Mouse (Mus musculus): Measurements from ENCODE around the gene Wwox. TPM values are rescaled to one million over a fixed set of nuclear protein-coding genes. Genes with fewer than 3 reads are reported as not detected.

The Wwox gene
- polyA plus RNA-seq, 1 experiment from 2014 or later, result 20.0 TPM

- Histone ChIP-seq H3K27me3 (no peaks in the 10 kb centered on the region), H3K36me3 (no peaks in the 10 kb centered on the region), H3K9me3 (0 out of 2 replicates have a peak, but pooled peaks cover 6% of the 10 kb centered on the region), H3K27ac (no peak overlapping the region), H3K4me3 (no peak overlapping the region), H3K4me1 (0 out of 2 replicates have a peak, but pooled peaks cover 10% of the 10 kb centered on the region), H3K9ac (no peak overlapping the region), H3K4me2 (no peak overlapping the region)
- no peak for ATAC-seq (ENCODE audit: borderline replicate concordance, extremely low read depth, low FRiP score, low TSS enrichment)
- 43% methylated on average over 12 of the region's 12 CpGs for WGBS
These were observed 533.6 kb downstream of the Wwox start for GRCm38 (mm10) chr8:114973002-114973461.

- ATAC-seq (ENCODE audit: borderline replicate concordance, extremely low read depth, low FRiP score, low TSS enrichment), result no peak
These were observed 535.0 kb downstream of the Wwox start for GRCm38 (mm10) chr8:114974336-114974950.

DNA sequence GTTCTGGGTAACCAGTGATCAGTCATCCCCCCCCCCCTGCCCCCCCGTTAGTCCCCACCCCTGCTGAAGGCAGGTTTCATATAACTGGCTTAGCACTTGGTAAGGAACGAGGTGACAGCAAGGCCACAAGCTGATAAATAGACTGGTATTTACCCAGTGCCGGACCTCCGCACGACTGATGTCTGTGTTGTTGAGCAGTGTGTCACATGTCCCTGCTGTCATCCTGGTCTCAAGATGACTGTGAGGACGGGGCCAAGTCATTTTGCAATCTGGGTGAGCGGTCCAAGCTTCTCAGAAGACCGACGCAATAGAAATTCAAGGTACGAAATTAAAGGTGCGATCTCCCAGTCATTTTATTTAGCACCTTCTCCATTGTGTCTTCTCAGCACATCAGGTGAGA lies 538.3 kb downstream of the Wwox start:
- no peaks in the 10 kb centered on the region for H3K27me3 ChIP-seq
- H3K4me3 ChIP-seq, result no peak overlapping the region
- no peak for ATAC-seq (ENCODE audit: borderline replicate concordance, extremely low read depth, low FRiP score, low TSS enrichment)
- H3K9me3 ChIP-seq, result no peaks in the 10 kb centered on the region
- no peak overlapping the region for H3K27ac ChIP-seq
- 52% methylated on average over 11 of the region's 11 CpGs for WGBS
- no peaks in the 10 kb centered on the region for H3K36me3 ChIP-seq
- H3K4me1 ChIP-seq, result 0 out of 2 replicates have a peak, but pooled peaks cover 6% of the 10 kb centered on the region
- no peak overlapping the region for H3K9ac ChIP-seq
- H3K4me2 ChIP-seq, result no peak overlapping the region

More at GRCm38 (mm10) chr8:114974336-114974950, 535.0 kb downstream of the Wwox start:
- Histone ChIP-seq H3K4me2 (no peak overlapping the region), H3K4me1 (0 out of 2 replicates have a peak, but pooled peaks cover 10% of the 10 kb centered on the region), H3K36me3 (no peaks in the 10 kb centered on the region), H3K4me3 (no peak overlapping the region), H3K9ac (no peak overlapping the region), H3K27ac (no peak overlapping the region), H3K9me3 (no peaks in the 10 kb centered on the region), H3K27me3 (no peaks in the 10 kb centered on the region)
- WGBS, result 76% methylated on average over 5 of the region's 5 CpGs

DNA sequence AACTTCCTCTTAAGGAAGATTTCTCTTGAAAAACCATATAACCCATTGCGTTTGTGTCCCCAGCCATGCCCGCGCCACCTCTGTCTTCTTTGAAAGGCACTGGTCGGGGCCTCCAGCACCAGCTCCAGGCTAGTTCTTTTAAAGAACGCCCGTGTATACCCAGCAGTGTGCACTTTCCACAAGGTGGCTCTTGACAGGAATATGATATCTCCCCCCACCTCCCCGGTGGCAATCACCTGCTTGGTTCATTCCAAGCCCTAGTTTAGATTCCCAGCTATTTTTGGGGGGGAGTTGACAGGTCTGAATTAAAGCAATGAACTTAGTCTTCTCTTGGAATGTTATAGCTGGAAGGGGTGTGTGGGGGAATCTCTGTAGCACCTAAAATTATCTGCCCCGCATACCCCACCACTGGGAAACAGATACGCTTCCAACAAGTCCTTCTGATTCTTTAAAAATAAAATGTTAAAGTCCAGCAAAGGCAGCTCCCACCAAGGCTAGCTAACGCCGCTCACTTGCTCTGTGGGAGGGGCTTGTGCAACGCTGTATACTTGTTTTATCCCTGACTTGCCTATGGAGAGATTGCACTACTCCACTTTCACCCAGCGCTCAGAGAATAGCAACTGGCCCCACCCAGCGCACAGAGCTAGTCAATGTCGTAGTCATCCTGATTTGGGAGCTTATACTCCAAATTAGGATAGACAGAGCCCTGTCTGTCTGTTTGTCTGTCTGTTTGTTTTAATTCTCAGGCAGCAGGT lies 538.9 kb downstream of the Wwox start:
- Histone ChIP-seq H3K27me3 (no peaks in the 10 kb centered on the region), H3K4me2 (no peak overlapping the region), H3K36me3 (no peaks in the 10 kb centered on the region), H3K4me3 (no peak overlapping the region), H3K27ac (no peak overlapping the region), H3K9ac (no peak overlapping the region), H3K4me1 (no peaks in the 10 kb centered on the region), H3K9me3 (no peaks in the 10 kb centered on the region)
- 63% methylated on average over 15 of the region's 15 CpGs for WGBS
- no peak for ATAC-seq (ENCODE audit: borderline replicate concordance, extremely low read depth, low FRiP score, low TSS enrichment)

GRCm38 (mm10) chr8:114979671-114980070 lies 540.2 kb downstream of the Wwox start:
- Histone ChIP-seq H3K4me1 (no peaks in the 10 kb centered on the region), H3K9me3 (no peaks in the 10 kb centered on the region), H3K27ac (no peak overlapping the region), H3K36me3 (no peaks in the 10 kb centered on the region), H3K4me3 (no peak overlapping the region), H3K27me3 (no peaks in the 10 kb centered on the region), H3K9ac (no peak overlapping the region), H3K4me2 (no peak overlapping the region)
- no peak for ATAC-seq (ENCODE audit: borderline replicate concordance, extremely low read depth, low FRiP score, low TSS enrichment)

DNA sequence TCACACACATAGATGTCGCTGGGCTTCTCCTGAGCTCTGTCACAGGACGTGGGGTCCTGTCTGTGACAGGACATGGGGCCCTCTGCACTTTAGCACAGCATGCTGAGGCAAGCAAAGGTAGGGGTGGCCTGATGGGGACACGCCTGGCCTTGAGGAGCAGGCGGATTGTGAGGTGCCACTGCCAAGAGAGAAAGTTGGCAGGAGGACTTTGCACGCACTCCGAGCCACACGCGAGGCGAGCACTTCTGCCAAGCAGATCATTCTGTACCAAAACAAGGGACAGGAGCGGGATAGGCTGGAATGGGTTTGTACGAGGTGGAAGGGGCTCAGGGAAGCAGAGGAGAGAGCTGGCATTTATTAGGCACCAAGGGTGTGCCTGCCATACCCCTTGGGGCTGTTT lies 543.3 kb downstream of the Wwox start:
- H3K27me3 ChIP-seq, result no peaks in the 10 kb centered on the region
- WGBS, result 84% methylated on average over 11 of the region's 11 CpGs

DNA sequence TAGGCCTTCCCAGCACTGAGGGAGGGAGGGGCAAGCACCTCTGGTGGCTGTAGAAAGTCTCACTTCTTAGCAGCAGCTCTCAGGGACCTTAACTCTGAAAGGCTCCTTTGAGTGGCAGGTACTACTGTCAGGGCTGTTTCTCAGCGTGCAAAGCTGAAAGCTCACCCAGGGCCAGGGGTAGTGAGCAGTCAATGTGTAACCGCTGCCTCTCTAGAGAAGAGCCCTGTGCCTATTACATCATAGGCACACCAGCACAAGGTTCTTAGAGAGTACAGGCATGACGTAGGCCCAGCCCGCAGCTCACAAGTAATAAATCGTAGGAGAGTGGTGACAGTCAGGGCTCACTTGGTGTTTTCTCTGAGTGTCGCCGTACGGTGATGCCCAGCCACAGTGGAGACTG lies 545.0 kb downstream of the Wwox start:
- H3K27me3 ChIP-seq, result no peaks in the 10 kb centered on the region
- ATAC-seq (ENCODE audit: borderline replicate concordance, extremely low read depth, low FRiP score, low TSS enrichment), result no peak

More for the DNA sequence above, 543.3 kb downstream of the Wwox start:
- no peaks in the 10 kb centered on the region for H3K36me3 ChIP-seq
- H3K9ac ChIP-seq, result no peak overlapping the region
- H3K4me1 ChIP-seq, result no peaks in the 10 kb centered on the region
- no peaks in the 10 kb centered on the region for H3K9me3 ChIP-seq
- H3K4me2 ChIP-seq, result no peak overlapping the region
- ATAC-seq (ENCODE audit: borderline replicate concordance, extremely low read depth, low FRiP score, low TSS enrichment), result no peak
- no peak overlapping the region for H3K4me3 ChIP-seq
- H3K27ac ChIP-seq, result no peak overlapping the region

GRCm38 (mm10) chr8:114985996-114986395 lies 546.5 kb downstream of the Wwox start:
- H3K4me3 ChIP-seq, result no peak overlapping the region
- H3K9ac ChIP-seq, result no peak overlapping the region
- no peaks in the 10 kb centered on the region for H3K27me3 ChIP-seq
- no peak overlapping the region for H3K27ac ChIP-seq
- H3K9me3 ChIP-seq, result no peaks in the 10 kb centered on the region
- 71% methylated on average over 13 of the region's 13 CpGs for WGBS
- ATAC-seq (ENCODE audit: borderline replicate concordance, extremely low read depth, low FRiP score, low TSS enrichment), result no peak
- no peaks in the 10 kb centered on the region for H3K4me1 ChIP-seq
- no peak overlapping the region for H3K4me2 ChIP-seq
- no peaks in the 10 kb centered on the region for H3K36me3 ChIP-seq

More for the DNA sequence above, 545.0 kb downstream of the Wwox start:
- H3K36me3 ChIP-seq, result no peaks in the 10 kb centered on the region
- no peaks in the 10 kb centered on the region for H3K9me3 ChIP-seq
- 64% methylated on average over 8 of the region's 8 CpGs for WGBS
- H3K27ac ChIP-seq, result no peak overlapping the region
- H3K4me1 ChIP-seq, result no peaks in the 10 kb centered on the region
- H3K4me3 ChIP-seq, result no peak overlapping the region
- H3K9ac ChIP-seq, result no peak overlapping the region
- H3K4me2 ChIP-seq, result no peak overlapping the region

DNA sequence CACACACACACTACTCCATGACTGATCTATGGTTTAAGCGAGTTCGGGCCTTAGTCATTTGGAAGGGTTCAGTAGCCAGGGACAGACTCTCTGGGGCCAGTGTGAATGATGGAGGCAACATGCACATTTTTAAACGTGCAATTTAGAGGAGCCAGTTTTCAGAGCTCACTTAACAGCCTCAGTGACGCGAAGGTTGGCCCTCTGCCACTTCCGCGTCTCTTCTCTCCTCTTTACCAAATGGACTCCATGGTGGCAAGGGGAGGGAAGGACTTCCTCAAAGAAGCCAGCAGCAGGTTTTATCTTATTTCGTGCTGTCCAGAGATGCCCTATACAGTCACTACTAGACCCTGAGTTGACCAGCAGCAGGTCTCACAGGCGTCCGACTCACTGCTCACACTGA lies 547.5 kb downstream of the Wwox start:
- Histone ChIP-seq H3K9me3 (no peaks in the 10 kb centered on the region), H3K36me3 (no peaks in the 10 kb centered on the region), H3K27me3 (no peaks in the 10 kb centered on the region), H3K4me3 (no peak overlapping the region), H3K4me1 (no peaks in the 10 kb centered on the region), H3K9ac (no peak overlapping the region), H3K27ac (no peak overlapping the region), H3K4me2 (no peak overlapping the region)
- WGBS, result 69% methylated on average over 10 of the region's 10 CpGs
- no peak for ATAC-seq (ENCODE audit: borderline replicate concordance, extremely low read depth, low FRiP score, low TSS enrichment)

GRCm38 (mm10) chr8:114990865-114991613 lies 551.6 kb downstream of the Wwox start:
- Histone ChIP-seq H3K4me3 (no peak overlapping the region), H3K4me2 (no peak overlapping the region), H3K27me3 (no peaks in the 10 kb centered on the region), H3K36me3 (no peaks in the 10 kb centered on the region), H3K4me1 (no peaks in the 10 kb centered on the region), H3K9ac (no peak overlapping the region), H3K27ac (no peak overlapping the region), H3K9me3 (no peaks in the 10 kb centered on the region)
- WGBS, result 77% methylated on average over 13 of the region's 13 CpGs
- ATAC-seq (ENCODE audit: borderline replicate concordance, extremely low read depth, low FRiP score, low TSS enrichment), result no peak

DNA sequence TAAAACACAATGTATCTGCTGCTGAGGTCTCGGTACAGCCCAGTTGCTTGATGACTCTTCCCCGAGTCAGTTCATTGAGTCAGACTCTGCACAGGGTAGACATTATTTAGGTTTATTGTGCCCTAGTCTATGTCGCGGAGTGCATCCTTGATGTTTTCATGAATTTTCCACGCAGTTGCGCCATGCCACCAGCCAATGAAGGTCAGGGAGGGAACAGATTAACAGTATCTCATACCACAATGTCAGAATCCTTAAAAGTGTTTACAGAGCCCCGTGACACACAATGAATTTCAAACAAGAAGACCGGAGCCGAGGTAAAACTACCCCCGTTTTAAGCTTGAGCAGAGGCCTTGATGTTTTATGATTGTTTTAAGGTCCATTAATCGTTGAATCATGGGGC lies 561.3 kb downstream of the Wwox start:
- Histone ChIP-seq H3K27me3 (no peaks in the 10 kb centered on the region), H3K9ac (no peak overlapping the region), H3K9me3 (0 out of 2 replicates have a peak, but pooled peaks cover 5% of the 10 kb centered on the region), H3K4me2 (no peak overlapping the region), H3K4me3 (no peak overlapping the region), H3K4me1 (peaks cover 7% of the 10 kb centered on the region), H3K36me3 (no peaks in the 10 kb centered on the region), H3K27ac (no peak overlapping the region)
- 77% methylated on average over 11 of the region's 11 CpGs for WGBS
- no peak for ATAC-seq (ENCODE audit: borderline replicate concordance, extremely low read depth, low FRiP score, low TSS enrichment)

DNA sequence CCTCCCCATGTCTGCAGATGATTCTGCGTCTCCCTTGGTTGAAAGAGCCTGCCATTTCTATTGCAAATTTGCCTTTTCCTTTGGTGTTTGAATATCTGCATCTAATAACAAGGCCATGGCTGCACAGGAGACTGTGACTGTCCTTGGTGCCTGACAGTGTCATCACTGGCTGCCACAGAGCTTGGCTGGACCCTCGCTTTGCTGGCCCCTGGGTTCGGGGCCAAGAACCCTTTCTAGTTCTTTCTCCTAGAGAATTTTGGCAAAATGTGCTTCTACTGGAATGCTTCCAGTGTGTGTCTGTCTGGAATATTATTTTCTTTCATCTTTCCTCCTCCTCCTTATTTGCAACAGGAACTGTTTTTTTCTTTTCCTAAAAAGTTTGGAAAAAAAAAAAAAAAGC lies 565.6 kb downstream of the Wwox start:
- no peak for ATAC-seq (ENCODE audit: borderline replicate concordance, extremely low read depth, low FRiP score, low TSS enrichment)
- Histone ChIP-seq H3K4me2 (no peak overlapping the region), H3K4me1 (peaks cover 38% of the 10 kb centered on the region), H3K27me3 (no peaks in the 10 kb centered on the region), H3K4me3 (no peak overlapping the region), H3K9ac (no peak overlapping the region), H3K36me3 (no peaks in the 10 kb centered on the region), H3K9me3 (no peaks in the 10 kb centered on the region), H3K27ac (peak overlapping the region; percentile 45; the same call in 1 of the 2 replicates)
- WGBS, result 47% methylated on average over 3 of the region's 3 CpGs
